Mouse (Mus musculus): Measurements from ENCODE around the gene Phf14.
"Not testable (repeated sequence)": the region's sequence is repeated elsewhere in the genome, so short reads cannot be mapped to it uniquely, and the experiment has no call there.

The Phf14 gene

DNA sequence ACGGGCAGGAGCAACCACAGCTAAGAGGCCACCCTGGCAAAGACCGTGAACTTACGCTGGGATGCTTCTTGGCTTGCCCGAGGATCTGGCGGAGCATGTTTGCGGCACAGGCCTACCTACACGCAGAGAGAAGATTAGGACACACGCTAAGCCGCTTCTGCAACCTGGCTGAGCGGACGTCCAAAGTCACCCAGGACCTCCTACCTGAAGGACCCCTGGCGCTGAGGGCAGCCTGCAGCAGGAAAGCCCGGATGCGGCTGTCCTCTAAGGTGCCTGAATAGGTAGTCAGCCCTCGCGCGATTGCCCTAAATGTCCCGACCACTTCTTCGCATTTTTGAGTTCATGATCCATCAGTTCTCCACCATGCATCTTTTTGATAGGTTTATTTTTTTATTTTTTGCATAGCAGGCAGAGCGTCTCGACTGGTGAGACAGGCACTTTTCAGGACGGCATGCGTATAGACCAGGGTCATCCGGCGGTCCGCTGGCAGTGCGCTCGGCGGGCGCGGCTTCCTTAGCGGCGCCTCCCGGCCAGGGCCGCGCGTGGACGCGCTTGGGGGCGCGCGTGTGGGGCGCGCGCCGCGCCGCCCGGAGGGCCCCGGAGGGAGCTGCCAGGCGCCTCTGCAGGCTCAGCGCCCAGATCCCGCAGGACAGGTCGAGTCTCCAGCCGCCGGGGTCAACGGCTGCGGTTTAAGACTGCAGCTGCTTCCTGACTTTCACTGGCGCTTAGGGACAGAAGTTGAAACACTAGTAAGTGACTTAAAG is at the start of gene Phf14, which contains the start of gene Ndufa4:
Gene Phf14 (plus strand): TSS at position 541 of the 764 bp plus-strand sequence.
Gene Ndufa4 (minus strand): TSS at position 229 of the 764 bp plus-strand sequence.
- DNase-seq (ENCODE audit: low spot score in 2 of 2) = peak; percentile 87

DNA sequence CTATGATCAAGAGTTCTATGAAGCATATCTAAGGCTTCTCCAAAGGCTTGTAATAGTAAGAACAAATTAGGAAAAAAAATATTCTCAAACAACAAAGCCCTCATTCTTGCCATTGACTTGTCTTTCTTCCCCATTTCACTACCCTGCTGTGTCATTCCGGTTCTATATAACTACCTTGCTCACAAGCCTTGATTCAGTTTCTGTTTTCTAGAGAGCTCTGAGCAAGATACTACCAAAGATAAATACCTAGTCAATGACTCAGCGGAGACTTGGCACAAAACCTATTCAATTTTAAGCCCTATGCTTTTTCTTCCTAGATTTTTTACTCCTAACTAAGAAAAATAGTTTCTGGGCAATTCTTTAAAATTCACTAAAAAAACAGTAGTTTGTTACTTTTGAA is 32.2 kb upstream of the Phf14 start:
- DNase-seq (ENCODE audit: low spot score in 2 of 2) = not testable (repeated sequence)

DNA sequence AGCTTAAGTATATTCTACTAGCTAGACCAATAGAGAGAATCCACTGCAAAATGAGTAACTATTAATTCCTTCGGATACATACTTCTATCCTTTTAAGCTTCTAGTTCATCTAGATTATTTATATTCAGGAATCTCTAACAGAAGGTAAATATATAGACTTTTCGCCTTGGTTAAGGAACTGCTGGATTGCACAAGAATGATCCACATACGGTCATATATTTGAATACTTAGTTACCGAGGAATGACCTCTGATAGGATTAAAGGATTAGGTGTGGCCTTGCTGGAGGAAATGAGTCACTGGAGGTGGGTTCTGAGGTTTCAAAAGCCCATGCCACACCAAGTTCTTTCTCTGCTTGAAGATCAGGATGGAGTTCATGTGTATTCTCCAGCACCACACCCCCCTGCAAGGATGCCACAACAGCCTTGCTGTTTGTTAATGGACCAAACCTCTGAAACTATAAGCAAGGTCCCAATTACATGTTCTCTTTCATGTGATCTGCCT is 6.7 kb upstream of the Phf14 start:
- DNase-seq (ENCODE audit: low spot score in 2 of 2) = no peak

DNA sequence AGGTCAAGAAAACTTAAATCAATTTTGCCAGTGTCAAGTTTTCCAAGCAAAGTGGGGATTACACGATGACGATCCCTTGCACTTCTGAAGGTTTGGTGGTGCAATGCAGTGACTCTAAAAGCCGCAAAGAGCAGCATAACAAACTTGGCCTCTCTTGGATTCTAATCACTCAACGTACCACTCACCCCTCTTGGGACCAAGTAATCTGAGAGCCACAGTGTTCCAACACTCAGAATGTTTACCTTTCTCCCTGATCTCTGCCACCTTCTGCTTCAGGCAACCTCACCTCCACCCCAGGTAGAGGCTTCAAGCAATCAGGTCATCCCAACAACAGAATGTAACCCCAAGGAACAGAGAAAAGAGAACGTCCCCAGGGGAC is 730 bp upstream of the Phf14 start:
- DNase-seq (ENCODE audit: low spot score in 2 of 2) = no peak

DNA sequence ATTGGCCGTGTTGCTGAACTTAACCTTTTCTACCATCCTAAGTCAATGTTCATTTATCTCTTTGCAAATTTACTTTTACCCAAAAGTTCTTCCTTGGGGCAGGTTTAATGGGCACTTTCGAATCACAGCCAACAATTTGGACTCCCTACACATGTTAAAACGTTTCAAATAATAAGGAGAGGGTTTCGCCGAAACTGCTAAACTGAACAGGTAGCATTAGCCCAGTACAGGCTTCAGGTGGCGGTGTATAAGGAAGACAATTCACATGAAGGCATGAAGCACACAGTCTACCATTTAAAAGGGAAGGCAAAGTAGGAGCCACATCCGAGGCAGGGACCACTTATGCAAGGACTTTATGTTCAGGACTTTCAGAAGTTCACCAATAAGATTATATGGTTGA is 561 bp downstream of the Phf14 start:
- DNase-seq (ENCODE audit: low spot score in 2 of 2) = no peak

DNA sequence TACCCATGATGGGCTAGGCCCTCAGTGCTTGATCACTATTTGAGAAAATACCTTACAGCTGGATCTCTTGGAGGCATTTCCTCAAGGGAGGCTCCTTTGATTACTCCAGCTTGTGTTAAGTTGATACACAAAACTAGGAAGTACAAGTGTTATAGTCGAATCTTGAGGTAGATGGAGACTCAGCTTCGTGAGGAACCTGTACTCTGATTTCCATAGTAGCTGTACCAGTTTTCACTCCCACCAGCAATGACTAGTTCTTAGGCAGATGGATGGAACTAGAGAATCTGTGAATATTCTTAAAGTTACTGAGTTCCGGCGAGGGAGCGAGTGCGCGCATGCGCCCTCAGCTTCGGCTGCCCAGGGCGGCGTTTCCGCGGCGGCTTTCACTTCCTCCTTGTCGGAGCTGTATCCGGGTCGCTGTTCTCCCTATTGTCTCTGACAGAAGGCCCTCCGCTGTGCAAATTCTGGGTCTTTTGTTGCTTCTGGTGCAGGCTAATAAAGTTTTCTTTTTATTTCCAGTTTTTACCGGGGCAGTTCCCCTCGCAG is 18.0 kb downstream of the Phf14 start:
- peak; percentile 76 to 84 for DNase-seq (ENCODE audit: low spot score in 2 of 2)

DNA sequence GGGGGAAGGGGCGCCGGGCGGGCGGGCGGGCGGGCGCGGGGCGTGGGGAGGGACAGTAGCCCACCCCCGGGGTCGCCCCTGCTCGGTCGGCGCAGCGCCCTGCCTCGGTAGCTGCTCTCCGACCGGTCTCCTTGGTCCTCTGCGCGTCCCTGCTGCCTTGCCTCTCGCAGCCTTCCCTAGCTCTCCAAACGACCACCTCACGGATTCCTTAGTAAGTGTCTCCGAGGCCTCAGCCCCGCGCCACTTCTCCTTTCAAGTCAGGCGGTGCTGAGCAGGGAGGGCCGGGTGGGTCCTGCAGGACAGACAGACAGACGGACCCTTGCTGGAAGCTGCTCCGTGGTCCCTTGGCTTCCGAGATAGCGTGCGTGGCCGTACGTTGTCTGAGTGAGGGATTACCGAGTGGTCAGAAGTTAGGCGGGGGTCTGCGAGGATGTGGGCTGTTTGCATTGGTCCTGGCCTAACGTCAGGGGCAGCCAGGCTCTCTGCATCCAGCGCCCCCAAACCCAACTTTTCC is 18.5 kb downstream of the Phf14 start:
- peak; percentile 15 to 21 for DNase-seq (ENCODE audit: low spot score in 2 of 2)

DNA sequence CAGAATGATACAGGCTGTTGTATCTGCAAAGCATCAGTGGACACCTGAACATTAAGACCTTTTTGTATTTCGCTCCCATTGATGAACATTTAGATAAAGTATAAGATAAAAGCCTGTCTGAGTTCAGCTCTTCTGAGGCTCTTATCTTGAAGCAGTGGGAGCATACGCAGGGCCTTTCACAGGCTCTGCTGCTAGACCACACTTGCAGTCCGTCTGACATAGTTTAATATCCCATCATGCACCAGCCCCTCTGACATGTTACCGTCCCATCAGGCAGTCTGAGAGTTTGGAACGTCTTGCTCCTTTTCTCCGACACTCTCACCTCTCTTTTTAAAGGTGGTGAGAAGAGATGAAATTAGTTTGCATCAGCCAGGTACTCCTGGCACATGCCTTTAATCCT is 19.9 kb downstream of the Phf14 start:
- no peak for DNase-seq (ENCODE audit: low spot score in 2 of 2)

DNA sequence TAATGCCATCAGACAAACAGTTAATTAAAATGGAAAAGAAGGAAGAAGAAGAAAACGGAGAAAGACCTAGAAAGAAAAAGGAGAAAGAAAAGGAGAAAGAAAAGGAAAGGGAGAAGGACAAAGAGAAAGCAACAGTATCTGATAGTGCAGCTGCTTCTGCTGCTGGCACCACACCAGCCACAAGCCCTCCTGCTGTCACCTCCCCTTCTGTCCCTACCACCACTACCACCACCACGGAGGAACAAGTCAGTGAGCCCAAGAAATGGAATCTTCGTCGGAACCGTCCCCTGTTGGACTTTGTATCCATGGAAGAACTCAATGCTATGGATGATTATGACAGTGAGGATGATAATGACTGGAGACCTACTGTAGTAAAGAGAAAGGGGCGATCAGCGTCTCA is 25.8 kb downstream of the Phf14 start:
- DNase-seq (ENCODE audit: low spot score in 2 of 2) = no peak

DNA sequence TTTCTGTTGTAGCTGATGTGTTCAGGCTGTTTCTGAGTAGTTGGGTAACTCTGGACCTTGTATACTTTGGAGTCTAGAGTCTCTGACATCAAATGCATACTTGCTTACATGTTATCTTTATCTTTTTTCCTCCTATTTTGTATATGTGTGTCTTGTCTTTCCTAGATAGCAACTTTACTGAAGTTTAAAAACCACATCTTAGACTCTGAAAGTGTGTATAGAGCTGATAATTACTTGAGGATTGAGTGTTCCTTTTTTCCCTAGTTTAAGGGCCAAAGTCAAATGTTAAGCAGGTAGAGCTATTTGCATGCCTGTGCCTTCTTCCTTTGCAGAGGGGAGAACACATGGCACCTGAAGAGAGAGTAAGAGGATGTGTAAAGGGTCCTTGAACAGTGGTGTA is 33.3 kb downstream of the Phf14 start:
- no peak for DNase-seq (ENCODE audit: low spot score in 2 of 2)

DNA sequence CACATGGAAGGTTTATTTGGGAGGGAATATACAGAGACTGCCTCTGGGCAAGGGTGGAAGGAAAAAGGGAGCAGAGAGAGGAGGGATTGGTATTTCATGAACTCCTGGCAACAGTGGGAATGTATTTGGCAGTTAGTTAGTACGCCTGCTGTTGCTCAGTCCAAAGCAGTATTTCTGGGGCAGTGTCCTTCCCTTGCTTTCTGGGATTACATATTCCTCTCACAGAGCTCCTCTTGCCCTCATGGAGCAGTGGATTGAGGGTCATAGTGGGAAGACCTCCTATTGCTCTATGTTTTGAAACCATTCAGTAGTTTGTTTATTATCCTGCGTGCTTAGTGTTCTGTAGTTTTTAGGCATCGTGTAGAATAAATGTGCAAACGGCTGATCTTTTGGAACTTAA is 34.5 kb downstream of the Phf14 start:
- DNase-seq (ENCODE audit: low spot score in 2 of 2) = no peak

DNA sequence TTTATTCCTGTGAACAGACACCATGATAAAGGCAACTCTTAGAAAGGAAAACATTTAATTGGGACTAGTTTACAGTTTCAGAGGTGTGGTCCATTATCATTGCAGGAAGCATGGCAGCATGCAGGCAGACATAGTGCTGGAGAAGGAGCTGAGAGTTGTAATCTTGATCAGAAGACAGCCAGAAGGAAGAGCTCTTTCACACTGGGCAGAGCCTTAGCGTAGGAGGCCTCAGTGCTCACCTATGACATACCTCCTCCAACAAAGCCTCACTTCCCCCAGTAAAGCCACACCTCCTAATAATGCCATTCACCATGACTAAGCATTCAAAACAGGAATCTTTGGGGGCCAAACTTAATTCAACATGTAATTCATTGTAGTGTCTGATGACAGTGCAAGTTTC is 40.5 kb downstream of the Phf14 start:
- no peak for DNase-seq (ENCODE audit: low spot score in 2 of 2)

DNA sequence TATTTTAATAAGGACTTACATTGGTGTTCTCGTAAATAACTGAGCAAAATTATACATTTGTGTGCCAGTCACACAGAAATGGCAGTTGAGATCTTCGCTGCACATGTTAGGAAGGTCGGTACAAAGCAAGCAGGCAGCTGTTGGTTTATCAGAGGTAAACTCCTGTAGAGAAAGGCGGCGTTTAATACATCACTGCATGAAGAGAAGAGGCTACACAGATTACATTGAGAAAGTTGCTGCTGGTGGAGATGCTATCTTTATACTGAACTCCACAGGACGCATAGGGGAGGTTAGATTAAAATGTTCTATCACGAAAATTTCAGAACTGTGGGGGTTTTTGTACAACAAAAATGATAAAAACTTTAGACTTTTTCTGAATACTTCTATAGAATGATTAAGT is 52.6 kb downstream of the Phf14 start:
- no peak for DNase-seq (ENCODE audit: low spot score in 2 of 2)

DNA sequence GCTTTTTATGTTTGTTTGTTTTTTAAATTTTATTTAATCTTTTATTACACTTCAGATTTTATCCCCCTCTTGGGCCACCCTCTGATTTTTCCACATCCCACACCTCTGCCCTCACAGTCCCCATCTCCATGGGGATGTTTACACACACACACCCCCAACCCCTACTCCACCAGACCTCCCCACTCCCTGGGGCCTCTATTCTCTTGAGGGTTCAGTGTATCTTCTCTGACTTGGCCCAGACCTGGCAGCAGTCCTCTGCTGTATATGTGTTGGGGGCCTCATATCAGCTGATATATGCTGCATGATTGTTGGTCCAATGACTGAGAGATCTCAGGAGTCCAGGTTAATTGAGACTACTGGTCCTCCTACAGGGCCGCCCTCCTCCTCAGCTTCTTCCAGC is 86.2 kb downstream of the Phf14 start:
- DNase-seq (ENCODE audit: low spot score in 2 of 2) = no peak

DNA sequence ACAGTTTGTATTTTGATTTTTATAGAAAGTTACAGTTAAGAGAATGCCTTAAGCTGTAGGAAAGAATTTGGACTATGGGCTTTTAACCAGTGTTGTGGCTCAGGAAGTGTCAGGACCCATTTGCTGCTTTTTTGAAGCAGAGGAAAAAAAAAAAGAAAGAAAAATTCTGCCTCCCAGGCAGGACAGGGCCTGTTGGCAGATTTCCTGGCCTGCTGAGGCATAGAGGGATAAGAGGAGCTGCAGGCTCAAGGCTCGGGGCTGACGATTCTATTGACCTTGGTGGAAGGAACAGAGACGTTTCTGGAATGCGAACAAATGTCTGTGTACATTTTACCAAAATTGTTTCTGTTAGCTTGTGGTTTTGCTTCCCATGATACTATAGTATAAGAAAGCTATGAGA is 91.0 kb downstream of the Phf14 start:
- no peak for DNase-seq (ENCODE audit: low spot score in 2 of 2)

DNA sequence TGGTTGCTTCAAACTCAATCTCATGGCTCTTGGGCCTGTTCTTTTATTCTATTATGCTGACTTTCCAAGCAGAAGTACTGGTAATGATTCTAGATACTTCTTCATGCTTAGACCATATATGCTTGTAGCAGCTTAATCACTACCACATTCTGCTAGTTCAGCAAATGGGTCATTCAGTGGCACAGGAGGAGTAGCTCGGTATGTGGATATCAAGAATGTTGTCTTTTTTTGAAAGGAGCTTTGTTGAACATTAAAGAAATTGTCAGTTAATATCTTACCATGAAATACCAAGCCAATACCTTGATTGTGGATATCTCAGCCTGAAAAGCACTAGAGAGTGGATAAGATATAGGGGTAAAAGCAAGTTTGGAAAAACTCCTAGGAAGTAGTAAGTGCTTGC is 91.9 kb downstream of the Phf14 start:
- DNase-seq (ENCODE audit: low spot score in 2 of 2) = no peak

DNA sequence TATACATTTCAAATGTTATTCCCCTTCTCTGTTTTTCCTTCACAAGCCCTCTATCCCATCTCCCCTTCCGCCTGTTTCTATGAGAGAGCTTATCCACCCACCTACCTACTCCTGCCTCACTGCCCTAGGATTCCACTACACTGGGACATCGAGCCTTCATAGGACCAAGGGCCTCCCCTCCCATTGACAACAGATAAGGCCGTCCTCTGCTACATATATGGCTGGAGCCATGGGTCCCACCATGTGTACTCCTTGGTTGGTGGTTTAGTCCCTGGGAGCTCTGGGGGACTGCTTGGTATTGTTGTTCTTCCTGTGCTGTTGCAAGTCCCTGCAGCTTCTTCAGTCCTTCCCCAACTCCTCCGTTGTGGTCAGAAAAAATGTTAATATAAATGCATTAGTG is 97.8 kb downstream of the Phf14 start:
- no peak for DNase-seq (ENCODE audit: low spot score in 2 of 2)

DNA sequence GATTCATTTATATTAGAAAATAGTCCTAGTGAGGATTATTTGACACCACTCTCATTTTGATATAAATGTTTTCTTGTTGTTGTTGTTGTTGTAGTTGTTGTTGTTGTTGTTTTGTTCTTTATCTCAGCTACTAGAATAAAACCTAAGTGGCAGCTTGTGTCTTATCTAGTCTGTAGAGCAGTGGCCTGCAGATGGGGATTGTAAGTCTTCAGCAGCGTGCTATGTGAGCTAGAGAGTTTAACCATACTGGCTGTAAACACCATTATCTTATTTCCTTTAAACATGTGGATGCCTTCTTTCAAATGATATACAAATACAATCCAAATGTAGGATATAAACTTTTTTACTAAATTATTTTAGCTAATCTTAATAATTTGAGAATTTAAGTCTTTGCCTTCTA is 98.4 kb downstream of the Phf14 start:
- DNase-seq (ENCODE audit: low spot score in 2 of 2) = no peak

DNA sequence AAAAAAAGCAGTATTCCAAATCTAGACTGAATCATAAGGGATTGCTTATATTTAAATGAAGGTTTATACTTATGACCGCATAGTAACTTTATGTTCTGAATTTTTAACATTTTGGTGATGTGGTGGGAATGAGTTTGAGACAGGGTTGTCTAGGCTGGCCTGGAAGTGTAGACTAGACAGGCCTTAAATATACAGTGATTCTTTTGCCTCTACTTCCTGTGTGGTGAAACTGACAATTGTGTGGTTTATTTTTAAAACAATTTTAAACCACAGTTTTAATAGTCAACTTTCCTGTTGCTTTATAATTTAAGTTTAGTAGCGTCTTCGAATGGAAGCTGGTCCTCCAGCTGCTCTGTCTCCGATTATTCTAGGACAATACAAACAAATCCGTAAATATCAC is 104.5 kb downstream of the Phf14 start:
- DNase-seq (ENCODE audit: low spot score in 2 of 2) = no peak

DNA sequence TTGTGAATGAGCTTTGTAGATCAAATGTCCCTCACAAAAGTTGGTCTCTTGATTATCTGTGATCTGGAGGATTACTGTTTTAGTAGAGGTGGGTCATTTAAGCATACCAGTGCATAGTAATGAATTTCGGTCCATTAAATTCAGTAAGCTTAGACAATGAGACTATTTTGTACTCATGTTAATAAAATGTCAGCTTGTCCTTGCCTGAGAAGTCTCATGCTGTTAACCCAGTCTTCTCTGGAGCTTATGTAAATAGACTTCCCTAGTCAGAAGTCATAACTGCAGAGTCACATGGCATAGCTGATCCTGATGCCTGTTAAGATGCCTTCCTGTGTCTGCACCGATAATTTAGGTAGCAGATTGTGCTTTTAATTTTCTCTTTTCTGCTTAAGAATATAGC is 106.4 kb downstream of the Phf14 start:
- DNase-seq (ENCODE audit: low spot score in 2 of 2) = no peak

DNA sequence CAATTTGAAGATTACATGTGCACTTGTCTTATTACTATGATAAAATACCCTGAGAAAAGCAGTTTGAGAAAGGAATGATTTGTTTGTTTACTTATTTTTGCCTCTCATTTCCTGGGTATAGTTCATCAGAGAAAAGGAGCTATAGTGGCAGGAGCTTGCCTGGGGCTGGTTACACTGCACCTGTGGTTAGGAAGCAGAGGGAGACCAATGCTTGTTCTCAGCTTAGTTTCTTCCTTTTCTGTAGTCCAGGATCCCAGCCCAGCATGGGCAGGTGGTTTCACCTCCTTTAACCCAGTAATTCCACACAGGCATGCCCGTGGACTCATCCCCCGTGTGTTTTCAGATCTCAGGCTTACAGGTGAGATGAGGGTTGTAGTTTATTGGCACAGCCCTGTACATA is 107.1 kb downstream of the Phf14 start:
- no peak for DNase-seq (ENCODE audit: low spot score in 2 of 2)

DNA sequence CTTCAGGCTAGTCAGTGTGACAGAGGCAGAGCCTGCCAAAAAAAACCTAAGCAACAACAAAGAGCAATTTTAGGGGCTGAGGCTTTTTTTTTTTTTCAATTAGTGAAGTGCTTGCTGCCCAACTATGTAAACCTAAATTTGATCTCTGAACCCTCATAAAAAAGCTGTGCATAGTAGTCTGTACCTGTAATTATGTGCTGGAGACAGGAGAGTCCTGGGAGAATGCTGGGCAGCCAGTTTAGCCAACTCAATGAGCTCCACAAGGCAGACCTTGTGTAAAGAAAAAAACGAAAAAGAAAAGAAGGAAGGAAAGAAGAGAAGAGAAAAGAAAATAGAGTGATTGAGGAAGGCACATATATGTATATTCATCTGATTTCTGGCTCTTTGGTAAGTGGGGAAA is 112.1 kb downstream of the Phf14 start:
- no peak for DNase-seq (ENCODE audit: low spot score in 2 of 2)

DNA sequence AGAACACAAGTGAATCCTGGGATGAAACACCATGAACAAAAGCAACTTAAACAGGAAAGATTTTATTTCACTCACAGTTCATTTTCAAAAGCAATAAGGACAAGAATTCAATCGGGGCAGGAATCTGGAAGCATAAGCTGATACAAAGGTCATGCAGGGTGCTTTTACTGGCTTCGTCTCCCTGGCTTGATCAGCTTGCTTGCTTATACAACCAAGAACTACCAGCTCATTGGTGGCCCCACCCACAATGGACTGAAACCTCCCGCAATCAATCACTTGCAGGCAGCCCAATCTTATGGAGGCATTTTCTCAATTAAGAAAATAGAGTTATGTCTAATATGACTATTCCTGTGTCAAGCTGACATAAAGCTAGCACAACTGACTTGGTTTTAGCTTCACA is 112.5 kb downstream of the Phf14 start:
- no peak for DNase-seq (ENCODE audit: low spot score in 2 of 2)
